Mouse (Mus musculus) neural tube, embryonic 12.5 days (tissue): ENCODE measurements around the gene Cdv3. TPM values are rescaled to one million over a fixed set of nuclear protein-coding genes. Genes with fewer than 3 reads are reported as not detected.
"Not testable (repeated sequence)": the region's sequence is repeated elsewhere in the genome, so short reads cannot be mapped to it uniquely, and the experiment has no call there.

Source experiments
- ATAC-seq: fragments of 200-750 bp; cut with Nextera tagmentation; 2 replicates; pipeline ENCODE4 v1.8.0; 2017; ENCODE audit warnings: low read depth, mild to moderate bottlenecking, moderate TSS enrichment, moderate library complexity; ENCODE audit not compliant: low FRiP score
- H3K27ac ChIP-seq: fragments of 300-500 bp; sonication (generic); 2 replicates; pipeline ENCODE4 v1.5.1; 2016
- H3K27me3 ChIP-seq: fragments of 300-500 bp; sonication (generic); replicated peaks from 2 replicates; pipeline ENCODE4 v1.6.1; 2016; ENCODE audit warnings: mild to moderate bottlenecking
- H3K36me3 ChIP-seq: fragments of 300-500 bp; sonication (generic); 2 replicates; pipeline ENCODE4 v1.6.1; 2016; ENCODE audit warnings: mild to moderate bottlenecking
- H3K4me1 ChIP-seq: fragments of 300-500 bp; sonication (generic); 2 replicates; pipeline ENCODE4 v1.6.1; 2016
- H3K4me2 ChIP-seq: fragments of 300-500 bp; sonication (generic); replicated peaks from 2 replicates; pipeline ENCODE4 v1.6.1; 2016; ENCODE audit warnings: mild to moderate bottlenecking
- H3K4me3 ChIP-seq: fragments of 300-500 bp; sonication (generic); 2 replicates; pipeline ENCODE4 v1.5.1; 2016
- H3K9ac ChIP-seq: fragments of 300-500 bp; sonication (generic); 2 replicates; pipeline ENCODE4 v1.6.1; 2016; ENCODE audit warnings: mild to moderate bottlenecking
- H3K9me3 ChIP-seq: fragments of 300-500 bp; sonication (generic); 2 replicates; pipeline ENCODE4 v1.6.1; 2016; ENCODE audit warnings: mild to moderate bottlenecking
- WGBS: fragments of 180-500 bp; shearing (Covaris S2); methylation state at CpG from one replicate; pipeline ENCODE4 v1.1.7; 2016; 5-methylcytosine and 5-hydroxymethylcytosine counted together
- polyA plus RNA-seq: library from polyadenylated mRNA; unstranded; fragments of >200 nt; fragmentation: Nextera tagmentation; extraction: Ambion mirVana; gene quantifications from 2 replicates; pipeline ENCODE4 v1.2.1, GENCODE M21; 2016

The Cdv3 gene
- polyA plus RNA-seq, 1 experiment from 2014 or later, result 78.7 TPM

- Histone ChIP-seq H3K27ac (peak overlapping the region; percentile 90), H3K4me2 (peak overlapping the region; percentile 85), H3K36me3 (peaks cover 12% of the 10 kb centered on the region; the same call in 1 of the 2 replicates), H3K27me3 (no peaks in the 10 kb centered on the region), H3K9ac (peak overlapping the region; percentile 96), H3K4me3 (peak overlapping the region; percentile 87), H3K4me1 (peaks cover 21% of the 10 kb centered on the region), H3K9me3 (no peaks in the 10 kb centered on the region)
- ATAC-seq, result peak; percentile 38
- WGBS, result 2% methylated on average over 77 of the region's 94 CpGs
Measured at GRCm38 (mm10) chr9:103364601-103365289, 895 bp downstream of the Cdv3 start.

DNA sequence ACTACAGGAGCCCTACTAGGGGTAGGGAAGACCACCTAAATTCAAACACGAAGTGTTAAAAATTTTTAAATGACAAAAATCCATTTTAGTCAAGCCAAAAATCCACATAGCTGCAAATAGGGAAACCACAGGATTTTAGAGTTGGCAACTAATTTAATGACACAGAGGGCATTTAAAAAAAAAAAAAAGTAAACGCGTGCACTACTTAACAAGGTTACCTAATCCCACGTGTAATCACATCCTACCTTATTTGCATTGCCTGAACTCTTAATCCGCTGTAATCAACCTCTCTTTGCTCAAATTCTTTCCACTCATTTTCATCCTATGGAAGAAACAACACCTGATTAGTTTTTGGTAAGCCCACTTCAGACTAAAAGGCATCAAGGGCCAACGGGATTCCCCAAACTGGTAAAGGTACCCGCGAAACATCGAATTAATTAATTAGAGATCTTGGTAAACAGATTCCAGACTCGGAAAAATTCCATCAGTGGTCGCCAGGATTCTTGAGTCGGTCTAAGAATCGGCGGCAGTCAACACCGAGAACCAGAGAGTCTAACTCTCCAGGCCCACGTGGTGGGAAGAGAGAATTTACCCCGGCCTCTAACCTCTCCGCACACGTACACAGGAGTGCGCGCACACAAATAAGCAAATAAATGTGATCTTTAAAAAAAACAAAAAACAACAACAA, 1.8 kb downstream of the Cdv3 start:
- peaks cover 17% of the 10 kb centered on the region for H3K4me1 ChIP-seq
- H3K27ac ChIP-seq, result no peak overlapping the region
- peak overlapping the region; percentile 96 for H3K9ac ChIP-seq
- H3K27me3 ChIP-seq, result no peaks in the 10 kb centered on the region
- peaks cover 21% of the 10 kb centered on the region for H3K36me3 ChIP-seq
- 1% methylated on average over 21 of the region's 21 CpGs for WGBS
- H3K4me2 ChIP-seq, result peak overlapping the region; percentile 85
- ATAC-seq, result no peak
- H3K9me3 ChIP-seq, result no peaks in the 10 kb centered on the region
- peak overlapping the region; percentile 87 for H3K4me3 ChIP-seq

DNA sequence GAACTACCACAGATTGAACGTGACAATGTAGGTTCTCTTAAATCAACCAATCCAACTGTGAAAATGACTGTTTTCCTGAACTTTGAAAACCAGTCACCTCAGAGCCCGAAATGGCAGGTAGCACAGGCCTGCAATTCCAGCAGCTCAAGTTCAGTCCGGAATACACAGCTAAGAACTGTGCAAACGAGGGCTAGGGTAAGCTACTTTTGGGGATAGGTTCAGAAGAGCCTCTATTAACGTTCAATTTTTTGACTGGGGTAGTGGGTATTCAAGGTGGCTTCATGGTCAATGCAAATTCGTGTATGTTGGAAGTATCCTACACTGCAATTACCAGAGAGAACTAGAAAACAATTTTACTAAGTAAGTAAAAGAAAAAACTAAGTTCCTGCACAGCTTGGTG, 2.6 kb downstream of the Cdv3 start:
- Histone ChIP-seq H3K36me3 (peaks cover 27% of the 10 kb centered on the region), H3K4me1 (peaks cover 17% of the 10 kb centered on the region), H3K4me2 (peak overlapping the region; percentile 85), H3K9ac (no peak overlapping the region), H3K27ac (no peak overlapping the region), H3K27me3 (no peaks in the 10 kb centered on the region), H3K4me3 (no peak overlapping the region), H3K9me3 (no peaks in the 10 kb centered on the region)
- no peak for ATAC-seq
- WGBS, result 74% methylated on average over 6 of the region's 6 CpGs

- Histone ChIP-seq H3K9me3 (no peaks in the 10 kb centered on the region), H3K4me3 (no peak overlapping the region), H3K9ac (no peak overlapping the region), H3K4me2 (no peak overlapping the region), H3K36me3 (peaks cover 47% of the 10 kb centered on the region), H3K27me3 (no peaks in the 10 kb centered on the region), H3K27ac (no peak overlapping the region), H3K4me1 (peaks cover 12% of the 10 kb centered on the region)
- no peak for ATAC-seq
- 76% methylated on average over 2 of the region's 2 CpGs for WGBS
Measured at GRCm38 (mm10) chr9:103360642-103361041, 5.0 kb downstream of the Cdv3 start.

- H3K9me3 ChIP-seq, result no peaks in the 10 kb centered on the region
- no peak overlapping the region for H3K4me3 ChIP-seq
- H3K27me3 ChIP-seq, result no peaks in the 10 kb centered on the region
- H3K36me3 ChIP-seq, result peaks cover 47% of the 10 kb centered on the region
- H3K4me2 ChIP-seq, result no peak overlapping the region
- H3K27ac ChIP-seq, result no peak overlapping the region
- no peak for ATAC-seq
- H3K9ac ChIP-seq, result no peak overlapping the region
- H3K4me1 ChIP-seq, result peaks cover 6% of the 10 kb centered on the region; the same call in 1 of the 2 replicates
- 91% methylated on average over 4 of the region's 4 CpGs for WGBS
Measured at GRCm38 (mm10) chr9:103358545-103358944, 7.1 kb downstream of the Cdv3 start.

- H3K27ac ChIP-seq, result no peak overlapping the region
- H3K27me3 ChIP-seq, result no peaks in the 10 kb centered on the region
- H3K36me3 ChIP-seq, result peaks cover 45% of the 10 kb centered on the region
- no peaks in the 10 kb centered on the region for H3K9me3 ChIP-seq
- H3K4me2 ChIP-seq, result no peak overlapping the region
- H3K9ac ChIP-seq, result no peak overlapping the region
- no peaks in the 10 kb centered on the region for H3K4me1 ChIP-seq
- no peak overlapping the region for H3K4me3 ChIP-seq
- ATAC-seq, result no peak
Measured at GRCm38 (mm10) chr9:103357893-103358292, 7.7 kb downstream of the Cdv3 start.

GRCm38 (mm10) chr9:103353500-103354260, 12.0 kb downstream of the Cdv3 start:
- H3K4me2 ChIP-seq, H3K9ac ChIP-seq, H3K9me3 ChIP-seq, ATAC-seq, H3K4me3 ChIP-seq, H3K27me3 ChIP-seq, H3K27ac ChIP-seq, H3K4me1 ChIP-seq: not testable (repeated sequence)
- peaks cover 41% of the 10 kb centered on the region for H3K36me3 ChIP-seq
- 92% methylated on average over 7 of the region's 7 CpGs for WGBS

DNA sequence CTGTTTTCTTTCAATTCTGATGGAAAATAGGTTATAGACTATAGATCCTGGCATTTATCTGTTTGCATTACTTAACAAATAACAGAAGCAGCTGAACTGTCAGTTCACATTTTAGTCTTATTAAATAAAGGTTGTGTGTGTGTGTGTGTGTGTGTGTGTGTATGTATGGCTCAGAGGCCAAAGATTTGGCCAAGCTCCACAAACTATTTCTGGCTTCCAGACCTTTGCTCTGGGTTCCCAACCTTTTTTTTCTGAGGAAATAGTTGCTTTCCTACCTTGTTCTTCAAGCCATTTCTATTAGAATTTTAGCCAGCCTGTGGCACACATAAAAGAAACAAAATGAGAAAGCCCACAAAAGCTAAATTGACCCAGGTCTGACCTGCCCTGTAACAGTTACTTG, 16.8 kb downstream of the Cdv3 start:
- Histone ChIP-seq H3K27me3 (no peaks in the 10 kb centered on the region), H3K9ac (no peak overlapping the region), H3K36me3 (peaks cover 39% of the 10 kb centered on the region), H3K27ac (no peak overlapping the region), H3K4me1 (no peaks in the 10 kb centered on the region), H3K4me3 (no peak overlapping the region), H3K9me3 (no peaks in the 10 kb centered on the region), H3K4me2 (no peak overlapping the region)
- ATAC-seq, result no peak

GRCm38 (mm10) chr9:103347996-103348490, 17.6 kb downstream of the Cdv3 start:
- Histone ChIP-seq H3K9ac (no peak overlapping the region), H3K9me3 (no peaks in the 10 kb centered on the region), H3K4me2 (no peak overlapping the region), H3K4me1 (no peaks in the 10 kb centered on the region), H3K4me3 (no peak overlapping the region), H3K36me3 (peaks cover 45% of the 10 kb centered on the region), H3K27ac (no peak overlapping the region), H3K27me3 (no peaks in the 10 kb centered on the region)
- WGBS, result 89% methylated on average over 1 of the region's 1 CpGs
- ATAC-seq, result no peak

DNA sequence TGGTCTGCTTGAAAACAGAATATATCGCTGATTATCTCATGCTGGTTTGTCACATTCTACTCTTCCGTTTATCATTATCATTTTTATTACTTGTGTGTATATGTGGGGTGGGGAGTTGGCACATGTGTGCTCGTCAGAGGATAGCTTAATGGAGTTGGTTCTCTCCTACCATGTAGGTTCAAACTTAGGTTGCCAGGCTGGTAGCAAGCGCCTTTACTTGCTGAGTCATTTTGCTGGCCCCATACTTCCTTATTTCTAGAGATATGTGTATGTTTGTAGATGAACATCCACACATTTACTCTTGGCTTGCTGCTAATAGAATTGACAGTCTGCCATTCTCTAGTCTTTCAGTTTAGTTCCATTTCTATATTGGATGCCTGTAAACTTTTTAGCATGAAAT, 18.6 kb downstream of the Cdv3 start:
- Histone ChIP-seq H3K4me1 (no peaks in the 10 kb centered on the region), H3K9me3 (no peaks in the 10 kb centered on the region), H3K36me3 (peaks cover 52% of the 10 kb centered on the region), H3K27me3 (no peaks in the 10 kb centered on the region), H3K4me3 (no peak overlapping the region), H3K9ac (no peak overlapping the region), H3K4me2 (no peak overlapping the region), H3K27ac (no peak overlapping the region)
- ATAC-seq, result no peak
- 90% methylated on average over 4 of the region's 4 CpGs for WGBS

DNA sequence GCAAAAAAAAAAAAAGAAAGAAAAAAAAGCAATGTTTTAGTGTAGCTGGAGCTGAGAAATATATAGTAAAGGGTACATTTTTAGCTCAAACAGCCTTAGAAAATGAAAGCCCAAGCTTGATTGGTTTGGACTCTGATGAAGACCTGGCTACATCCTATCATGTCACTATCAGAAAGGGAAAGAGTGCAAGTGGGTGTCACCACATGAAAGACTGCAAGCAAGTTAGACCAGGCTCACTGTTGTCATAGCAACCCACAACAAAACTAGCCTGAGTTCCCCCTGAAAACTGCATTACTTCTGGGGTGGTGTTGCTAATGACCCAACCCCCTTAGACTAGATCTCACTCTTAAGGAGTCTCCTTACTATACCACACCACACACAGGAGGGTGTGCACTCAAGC, 28.7 kb downstream of the Cdv3 start:
- H3K9ac ChIP-seq, result no peak overlapping the region
- no peaks in the 10 kb centered on the region for H3K27me3 ChIP-seq
- no peaks in the 10 kb centered on the region for H3K9me3 ChIP-seq
- H3K4me2 ChIP-seq, result no peak overlapping the region
- no peak overlapping the region for H3K27ac ChIP-seq
- no peak for ATAC-seq
- H3K36me3 ChIP-seq, result peaks cover 78% of the 10 kb centered on the region
- no peak overlapping the region for H3K4me3 ChIP-seq
- no peaks in the 10 kb centered on the region for H3K4me1 ChIP-seq

DNA sequence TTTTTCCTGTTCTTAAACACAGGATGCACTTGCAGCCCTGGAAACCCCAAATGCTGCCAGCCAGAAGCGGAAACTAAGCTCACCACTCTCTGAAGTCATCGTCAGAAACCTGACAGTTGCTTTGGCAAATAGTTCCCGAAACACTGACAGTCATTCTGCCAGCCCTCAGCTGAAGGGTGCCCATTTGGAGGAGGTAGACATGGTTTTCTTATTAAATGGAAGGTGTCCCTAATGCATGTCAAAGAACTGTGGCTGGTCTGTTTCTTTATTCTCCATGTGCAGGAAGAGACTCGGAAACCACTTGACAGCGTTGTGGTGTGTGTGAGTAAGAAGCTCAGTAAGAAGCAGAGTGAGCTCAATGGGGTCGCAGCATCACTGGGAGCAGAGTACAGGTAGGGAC, 33.0 kb downstream of the Cdv3 start:
- H3K9me3 ChIP-seq, result no peaks in the 10 kb centered on the region
- H3K9ac ChIP-seq, result no peak overlapping the region
- H3K36me3 ChIP-seq, result peaks cover 61% of the 10 kb centered on the region
- no peaks in the 10 kb centered on the region for H3K27me3 ChIP-seq
- no peak overlapping the region for H3K4me2 ChIP-seq
- no peak overlapping the region for H3K4me3 ChIP-seq
- WGBS, result 93% methylated on average over 6 of the region's 6 CpGs
- ATAC-seq, result no peak
- H3K4me1 ChIP-seq, result no peaks in the 10 kb centered on the region
- H3K27ac ChIP-seq, result no peak overlapping the region
